ENCODE assay signal across 8 mouse cellular contexts in the genomic region with DNA sequence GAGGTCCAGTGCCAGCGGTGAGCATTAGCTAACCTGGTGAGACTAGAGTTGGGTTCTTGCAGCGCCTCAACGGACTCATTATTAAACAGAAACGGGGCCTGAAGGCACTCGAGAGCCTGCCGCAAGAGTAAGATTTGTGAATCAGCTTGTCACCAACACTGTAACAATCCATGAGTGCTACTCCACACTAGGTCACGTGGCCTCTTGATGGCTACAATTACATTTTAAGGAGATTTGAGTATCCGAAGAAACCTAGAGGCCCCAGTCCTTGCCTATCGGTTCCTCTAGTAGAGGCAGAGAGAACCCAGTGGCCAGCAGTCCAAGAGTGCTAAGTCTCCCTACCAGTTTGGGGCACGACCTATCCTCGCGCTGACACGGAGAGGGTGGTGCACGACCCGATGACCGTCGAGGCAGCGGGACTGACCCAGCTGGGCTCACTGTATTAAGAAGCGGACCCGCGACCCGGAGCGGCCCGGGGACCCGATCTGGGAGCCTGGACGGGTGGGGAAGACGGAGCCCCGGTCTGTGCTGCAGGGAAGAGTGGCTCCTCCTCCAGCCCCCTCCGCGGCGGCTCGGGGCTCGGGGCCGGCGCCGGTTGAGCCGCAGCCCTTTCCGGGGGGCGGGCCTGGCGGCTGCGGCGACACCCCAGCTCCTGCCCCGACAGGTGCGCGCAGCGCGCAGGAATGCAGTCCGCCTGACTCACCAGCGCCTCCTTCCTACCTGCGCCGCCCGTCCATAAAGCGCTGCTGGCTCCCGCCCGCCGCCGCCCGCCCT. TPM values are rescaled to one million over a fixed set of nuclear protein-coding genes. Genes with fewer than 3 reads are reported as not detected.
DNase-seq lines count a peak whose midpoint lies in the region; ATAC-seq and TF ChIP-seq lines count a peak whose summit lies in the region.

A gene (plus strand): TSS at position 401 of the 774 bp plus-strand sequence.

- intact Hi-C loops in heart, adult 2 months (cut with DNase I): no loop called here

- peak; percentile 43 to 62 for DNase-seq in heart, adult 2 months
- no peak for DNase-seq in heart, adult 9 months (ENCODE audit: low spot score in 2 of 2)
- peak; percentile 35 for DNase-seq in brain, adult 2 months (ENCODE audit: low read depth, low spot score)
- DNase-seq in limb, embryonic 10.5 days (ENCODE audit: low spot score): peak; percentile 61
- DNase-seq in midbrain, embryonic 10.5 days (ENCODE audit: low spot score): peak; percentile 26
- DNase-seq in thymus, postnatal 0 days (ENCODE audit: low spot score): peak; percentile 80
- no peak for DNase-seq in layer of hippocampus, adult 9-10 months (ENCODE audit: low spot score)

- peak within 1 kb of the TSS; percentile 64 for H3K9ac ChIP-seq in heart, adult 2 months (ENCODE audit: low read depth, low read length)

- ATAC-seq in hematopoietic stem cell, adult 5-6 weeks (replicated peaks in 1 of 2; ENCODE audit: insufficient read depth in 1 of 2, low FRiP score in 2 of 2, low TSS enrichment in 1 of 2, low read depth in 1 of 2, poor library complexity in 2 of 2, severe bottlenecking in 2 of 2): peak; percentile 23 to 40; a peak in 3 of 4 replicates

- TF ChIP-seq CTCF in heart, adult 2 months (IDR thresholded peaks at IDR 0.05): peak; percentile 27

- peak within 1 kb of the TSS; percentile 36 for H3K27ac ChIP-seq in heart, adult 2 months
- 0 out of 2 replicates have a peak within 1 kb of the TSS, but pooled peaks have one; percentile 43 for H3K27ac ChIP-seq in limb, embryonic 10.5 days
- H3K27ac ChIP-seq in midbrain, embryonic 10.5 days (replicated peaks): 0 out of 2 replicates have a peak within 1 kb of the TSS, but pooled peaks have one; percentile 34

- no peak for TF ChIP-seq POLR2A in heart, adult 2 months (IDR thresholded peaks at IDR 0.05; ENCODE audit: insufficient read depth, low read depth, low read length)

- no peaks in the 10 kb centered on the region for H3K9me3 ChIP-seq in limb, embryonic 10.5 days (replicated peaks)
- no peaks in the 10 kb centered on the region for H3K9me3 ChIP-seq in midbrain, embryonic 10.5 days (replicated peaks)

- 17% methylated on average over 37 of the region's 58 CpGs for WGBS in heart, adult 2 months
- 10% methylated on average over 54 of the region's 58 CpGs for WGBS in limb, embryonic 10.5 days
- WGBS in midbrain, embryonic 10.5 days: 10% methylated on average over 58 of the region's 58 CpGs

- peak within 1 kb of the TSS; percentile 41 for H3K4me3 ChIP-seq in heart, adult 2 months
- peak within 1 kb of the TSS; percentile 52 for H3K4me3 ChIP-seq in limb, embryonic 10.5 days
- peak within 1 kb of the TSS; percentile 57 for H3K4me3 ChIP-seq in midbrain, embryonic 10.5 days

- no peak for TF ChIP-seq EP300 in heart, adult 2 months (IDR thresholded peaks at IDR 0.05; ENCODE audit: insufficient read depth, low read depth, low read length)

- no peaks in the 10 kb centered on the region for H3K36me3 ChIP-seq in heart, adult 2 months (ENCODE audit: control insufficient read depth, insufficient read depth, low read length)
- H3K36me3 ChIP-seq in limb, embryonic 10.5 days: no peaks in the 10 kb centered on the region
- H3K36me3 ChIP-seq in midbrain, embryonic 10.5 days: no peaks in the 10 kb centered on the region

- H3K79me2 ChIP-seq in heart, adult 2 months (replicated peaks; ENCODE audit: control insufficient read depth, insufficient read depth, low read length): no peaks in the 10 kb centered on the region

- H3K4me1 ChIP-seq in heart, adult 2 months (ENCODE audit: control insufficient read depth, insufficient read depth, low read length): 0 out of 2 replicates have a peak, but pooled peaks cover 2% of the 10 kb centered on the region
- H3K4me1 ChIP-seq in limb, embryonic 10.5 days: peaks cover 14% of the 10 kb centered on the region
- H3K4me1 ChIP-seq in midbrain, embryonic 10.5 days: peaks cover 29% of the 10 kb centered on the region

- H3K27me3 ChIP-seq in heart, adult 2 months (ENCODE audit: control insufficient read depth, insufficient read depth, low read length): peaks cover 10% of the 10 kb centered on the region
- peaks cover 67% of the 10 kb centered on the region for H3K27me3 ChIP-seq in limb, embryonic 10.5 days (ENCODE audit: low read depth, poor library complexity, severe bottlenecking)
- peaks cover 59% of the 10 kb centered on the region for H3K27me3 ChIP-seq in midbrain, embryonic 10.5 days (ENCODE audit: low read depth, poor library complexity, severe bottlenecking)

RNA-seq across cellular contexts. Expression of the gene that starts here (rescaled TPM):
- total RNA-seq in heart, adult 2 months (2021): 1 to 10 TPM; 2.6 to 2.9 TPM
- 1.9 and 3.1 TPM in 2 replicates for polyA plus RNA-seq in heart, adult 2 months (2012; rRNA removed)
- total RNA-seq in hematopoietic stem cell, adult 5-6 weeks (2017): 0.56 and 5.8 TPM in 2 replicates
- 0.90 and 1.6 TPM in 2 replicates for polyA plus RNA-seq in limb, embryonic 10.5 days (2016; fragmentation: Nextera tagmentation; extraction: Ambion mirVana)
- 0.63 and 0.67 TPM in 2 replicates for polyA plus RNA-seq in midbrain, embryonic 10.5 days (2016; fragmentation: Nextera tagmentation; extraction: Ambion mirVana)
- polyA plus RNA-seq in thymus, postnatal 0 days (2015; fragmentation: Nextera tagmentation; extraction: Ambion mirVana): 7.8 TPM in 2 replicates

Comparison
In these comparisons a context has a peak if more than half of its experiments do, and no peak if none do; other contexts are left out.
1. DNase-seq: peak in heart, adult 2 months (2 of 2), brain, adult 2 months (single experiment), limb, embryonic 10.5 days (single experiment) and thymus, postnatal 0 days (single experiment); none in heart, adult 9 months (0 of 2) and layer of hippocampus, adult 9-10 months (single experiment).
2. Peak in DNase-seq, H3K4me3 ChIP-seq and H3K27ac ChIP-seq in midbrain, embryonic 10.5 days; RNA of the gene not detected or under 1 TPM.
3. Peak in every context shown above with its lines, with median percentiles within 50 percentile points of each other: H3K27ac ChIP-seq and H3K4me3 ChIP-seq.